Mouse (Mus musculus) megakaryocyte, embryonic 14.5 days (primary cell): Measurements from ENCODE around the gene Aym1. TPM values are rescaled to one million over a fixed set of nuclear protein-coding genes. Genes with fewer than 3 reads are reported as not detected.

ENCODE experiments used
- H3K27me3 ChIP-seq: replicated peaks from 2 replicates; pipeline ENCODE3; 2012; ENCODE audit warnings: inconsistent platforms
- H3K36me3 ChIP-seq: replicated peaks from 2 replicates; pipeline ENCODE3; 2012; ENCODE audit warnings: low read length, inconsistent platforms, mixed read lengths
- H3K4me1 ChIP-seq: 2 replicates; pipeline ENCODE4 v1.6.1; 2012; ENCODE audit warnings: inconsistent platforms
- H3K4me3 ChIP-seq: replicated peaks from 2 replicates; pipeline ENCODE3; 2012; ENCODE audit warnings: moderate library complexity, mild to moderate bottlenecking, inconsistent platforms
- H3K9me3 ChIP-seq: 2 replicates; pipeline ENCODE4 v1.6.1; 2012; ENCODE audit warnings: inconsistent platforms
- FLI1 ChIP-seq: IDR thresholded peaks from 2 replicates; pipeline ENCODE4 v1.6.1; 2012; ENCODE audit warnings: low read length, inconsistent platforms, mixed read lengths
- GATA1 ChIP-seq: IDR thresholded peaks from 3 replicates; pipeline ENCODE4 v1.6.1; 2012; ENCODE audit warnings: mixed read lengths, low read length, inconsistent platforms, borderline replicate concordance
- polyA plus RNA-seq: library from polyadenylated mRNA; stranded (reverse); fragments of >175 nt; gene quantifications from 2 replicates; pipeline ENCODE4 v1.2.3, GENCODE M21; 2012; ENCODE audit warnings: low replicate concordance; ENCODE audit not compliant: insufficient read depth

The Aym1 gene
- polyA plus RNA-seq, 1 experiment: not detected

- Histone ChIP-seq H3K36me3 (no peaks in the 10 kb centered on the region), H3K27me3 (peaks cover 35% of the 10 kb centered on the region), H3K4me1 (peaks cover 9% of the 10 kb centered on the region), H3K9me3 (no peaks in the 10 kb centered on the region), H3K4me3 (no peak overlapping the region)
- TF ChIP-seq FLI1 (no peak), GATA1 (no peak)
Measured at GRCm38 (mm10) chr5:113372449-113372848, 15.4 kb downstream of the Aym1 start.

GRCm38 (mm10) chr5:113372995-113373950 is 16.2 kb downstream of the Aym1 start:
- H3K4me3 ChIP-seq: peak overlapping the region; percentile 56
- TF ChIP-seq GATA1: no peak
- no peak for TF ChIP-seq FLI1
- H3K36me3 ChIP-seq: no peaks in the 10 kb centered on the region
- peaks cover 33% of the 10 kb centered on the region for H3K27me3 ChIP-seq
- H3K9me3 ChIP-seq: peaks cover 3% of the 10 kb centered on the region
- H3K4me1 ChIP-seq: peaks cover 9% of the 10 kb centered on the region

GRCm38 (mm10) chr5:113374290-113374689 is 17.2 kb downstream of the Aym1 start:
- no peak overlapping the region for H3K4me3 ChIP-seq
- peaks cover 6% of the 10 kb centered on the region for H3K9me3 ChIP-seq
- peaks cover 31% of the 10 kb centered on the region for H3K27me3 ChIP-seq
- peaks cover 9% of the 10 kb centered on the region for H3K4me1 ChIP-seq
- TF ChIP-seq FLI1 (no peak), GATA1 (no peak)
- H3K36me3 ChIP-seq: no peaks in the 10 kb centered on the region

DNA sequence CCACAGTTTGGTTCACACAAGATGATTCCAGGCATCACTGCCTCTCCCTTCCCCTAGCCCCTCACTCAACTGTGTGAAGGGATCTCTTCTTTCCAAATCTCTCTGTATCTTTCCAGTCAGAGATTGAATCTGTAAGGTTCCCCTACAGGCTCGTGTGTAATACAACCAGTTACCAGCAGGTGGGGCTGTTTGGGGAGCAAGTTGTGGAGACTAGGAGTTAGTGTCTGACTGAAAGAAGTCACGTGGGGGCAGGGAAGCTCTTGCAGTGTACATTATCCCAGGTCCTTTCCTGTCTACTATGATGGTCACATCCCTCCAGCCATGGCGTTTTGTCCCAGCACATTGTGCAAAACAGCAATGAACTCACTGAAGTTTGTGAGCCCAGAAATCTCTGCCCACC is 18.7 kb downstream of the Aym1 start:
- peaks cover 9% of the 10 kb centered on the region for H3K4me1 ChIP-seq

GRCm38 (mm10) chr5:113376292-113376691 is 19.2 kb downstream of the Aym1 start:
- Histone ChIP-seq H3K4me3 (no peak overlapping the region), H3K9me3 (peaks cover 6% of the 10 kb centered on the region), H3K36me3 (no peaks in the 10 kb centered on the region), H3K4me1 (peaks cover 9% of the 10 kb centered on the region), H3K27me3 (peaks cover 30% of the 10 kb centered on the region)
- TF ChIP-seq GATA1: no peak
- TF ChIP-seq FLI1: no peak

More for the DNA sequence above, 18.7 kb downstream of the Aym1 start:
- no peak for TF ChIP-seq FLI1
- no peak for TF ChIP-seq GATA1
- no peaks in the 10 kb centered on the region for H3K36me3 ChIP-seq
- H3K4me3 ChIP-seq: no peak overlapping the region
- peaks cover 6% of the 10 kb centered on the region for H3K9me3 ChIP-seq
- H3K27me3 ChIP-seq: peaks cover 31% of the 10 kb centered on the region

GRCm38 (mm10) chr5:113379416-113379815 is 22.3 kb downstream of the Aym1 start:
- H3K4me1 ChIP-seq: no peaks in the 10 kb centered on the region
- peaks cover 6% of the 10 kb centered on the region for H3K9me3 ChIP-seq
- H3K27me3 ChIP-seq: peaks cover 3% of the 10 kb centered on the region
- TF ChIP-seq GATA1: no peak
- TF ChIP-seq FLI1: no peak
- H3K4me3 ChIP-seq: no peak overlapping the region
- H3K36me3 ChIP-seq: no peaks in the 10 kb centered on the region

DNA sequence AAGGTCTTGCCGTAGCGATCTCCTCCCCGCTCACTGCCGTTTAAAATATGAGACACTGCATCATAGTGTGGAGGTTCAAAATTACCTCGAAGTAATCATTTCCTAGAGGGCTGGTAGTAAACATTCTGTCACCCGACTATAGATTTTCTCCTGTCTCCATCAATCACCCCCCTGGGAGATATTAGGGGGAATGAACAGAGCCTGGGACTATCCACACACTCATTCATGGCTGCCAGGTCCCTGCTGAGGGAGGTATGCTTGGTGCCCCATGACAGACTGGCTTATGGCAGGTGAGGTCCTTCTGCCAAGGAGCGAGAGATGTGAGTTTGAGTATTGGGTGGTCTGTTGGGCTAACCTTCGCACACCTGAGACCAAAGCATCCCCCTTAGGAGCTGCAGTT is 23.5 kb downstream of the Aym1 start:
- Histone ChIP-seq H3K4me3 (no peak overlapping the region), H3K36me3 (no peaks in the 10 kb centered on the region), H3K4me1 (no peaks in the 10 kb centered on the region), H3K27me3 (peaks cover under 1% of the 10 kb centered on the region), H3K9me3 (peaks cover 6% of the 10 kb centered on the region)
- no peak for TF ChIP-seq FLI1
- TF ChIP-seq GATA1: no peak

DNA sequence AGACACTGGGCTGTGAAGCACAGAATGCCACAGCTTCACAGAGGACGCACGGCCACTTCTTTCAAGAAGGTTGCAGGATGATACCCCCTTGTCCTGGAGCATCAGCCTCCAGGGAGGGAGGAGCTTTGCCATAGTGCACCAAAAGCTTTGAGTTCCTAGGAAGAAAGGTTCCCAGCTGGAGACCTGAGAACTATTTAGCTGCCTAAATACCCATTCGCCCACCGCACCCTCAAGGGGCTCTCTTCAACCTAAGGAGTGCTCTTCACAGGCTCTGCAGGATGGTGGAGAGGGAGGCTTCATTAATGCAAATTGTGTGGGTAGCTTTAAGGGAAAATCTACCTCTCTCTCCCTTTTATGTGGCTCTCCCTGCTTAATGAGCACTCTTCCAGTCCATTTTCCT is 25.5 kb downstream of the Aym1 start:
- H3K4me1 ChIP-seq: no peaks in the 10 kb centered on the region

DNA sequence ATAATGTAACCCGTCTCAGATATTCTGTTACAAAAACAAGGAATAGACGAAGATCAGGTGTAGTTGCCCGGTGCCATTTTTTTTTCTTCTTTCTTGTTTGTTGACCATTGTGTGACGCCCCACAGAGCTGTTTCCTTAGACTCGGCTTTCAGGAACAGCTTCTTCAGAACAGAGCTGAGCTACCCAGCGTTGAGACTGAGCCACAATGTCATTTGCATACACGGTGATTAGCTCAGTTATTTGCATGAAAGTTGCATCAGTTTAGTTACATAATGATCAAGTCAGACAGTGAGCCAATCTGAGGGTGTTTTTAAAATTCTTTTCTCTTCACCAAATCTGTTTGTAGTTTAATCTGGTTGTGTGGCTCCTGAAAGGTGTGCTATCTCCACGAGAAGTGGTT is 36.7 kb downstream of the Aym1 start:
- Histone ChIP-seq H3K4me1 (no peaks in the 10 kb centered on the region; the same call in 1 of the 2 replicates), H3K4me3 (no peak overlapping the region), H3K36me3 (no peaks in the 10 kb centered on the region), H3K9me3 (no peaks in the 10 kb centered on the region), H3K27me3 (peaks cover 6% of the 10 kb centered on the region)
- TF ChIP-seq FLI1 (no peak), GATA1 (no peak)

More for the DNA sequence above, 25.5 kb downstream of the Aym1 start:
- H3K36me3 ChIP-seq: no peaks in the 10 kb centered on the region
- no peaks in the 10 kb centered on the region for H3K27me3 ChIP-seq
- TF ChIP-seq FLI1 (no peak), GATA1 (no peak)
- H3K4me3 ChIP-seq: no peak overlapping the region
- H3K9me3 ChIP-seq: peaks cover 6% of the 10 kb centered on the region

DNA sequence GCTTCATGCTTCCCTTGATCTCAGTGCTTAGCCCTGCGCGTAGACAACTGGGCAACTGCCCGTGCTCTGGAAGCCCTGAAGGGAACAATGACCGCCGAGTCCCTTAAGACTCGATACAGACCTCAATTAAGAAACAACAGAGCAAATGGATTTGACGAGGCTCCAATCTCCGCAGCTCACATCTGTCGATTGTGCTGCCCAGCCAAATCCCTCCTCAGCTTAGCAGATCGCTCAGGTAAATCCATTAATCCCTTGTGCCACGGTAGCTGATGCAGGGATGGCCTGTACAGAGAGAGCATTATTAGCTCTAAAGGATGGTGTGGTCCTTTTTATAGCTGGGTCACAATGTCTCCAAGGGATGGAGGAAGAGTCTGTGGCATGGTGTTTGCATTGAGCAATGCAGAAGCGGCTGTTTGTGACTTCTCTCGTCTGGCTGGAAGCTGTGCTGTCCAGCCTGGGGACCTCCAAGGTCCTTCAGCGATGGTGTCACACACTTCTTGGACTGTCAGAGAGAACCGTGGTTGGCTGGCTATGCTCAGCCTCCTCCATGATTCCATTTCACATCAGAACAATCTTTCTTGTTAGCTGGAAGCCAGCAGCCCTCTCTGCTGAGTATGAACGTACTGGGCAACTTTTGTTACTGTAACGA is 39.3 kb downstream of the Aym1 start:
- Histone ChIP-seq H3K27me3 (peaks cover 6% of the 10 kb centered on the region), H3K9me3 (peaks cover 10% of the 10 kb centered on the region), H3K4me1 (no peaks in the 10 kb centered on the region; the same call in 1 of the 2 replicates), H3K4me3 (no peak overlapping the region), H3K36me3 (no peaks in the 10 kb centered on the region)
- TF ChIP-seq FLI1: no peak
- TF ChIP-seq GATA1: no peak
